Mouse (Mus musculus) mouse trophoblast stem cell (cell line): Measurements from ENCODE around the gene Snapc4.

Source experiments
- in situ Hi-C, 2 experiments: fragments of 300-500 bp; cut with MseI, MboI; formaldehyde crosslinking; loops; 2 replicates in 1 of 2; 3 replicates in 1 of 2; pipeline ENCODE4 v1.15.1; 2025

Snapc4 gene

DNA sequence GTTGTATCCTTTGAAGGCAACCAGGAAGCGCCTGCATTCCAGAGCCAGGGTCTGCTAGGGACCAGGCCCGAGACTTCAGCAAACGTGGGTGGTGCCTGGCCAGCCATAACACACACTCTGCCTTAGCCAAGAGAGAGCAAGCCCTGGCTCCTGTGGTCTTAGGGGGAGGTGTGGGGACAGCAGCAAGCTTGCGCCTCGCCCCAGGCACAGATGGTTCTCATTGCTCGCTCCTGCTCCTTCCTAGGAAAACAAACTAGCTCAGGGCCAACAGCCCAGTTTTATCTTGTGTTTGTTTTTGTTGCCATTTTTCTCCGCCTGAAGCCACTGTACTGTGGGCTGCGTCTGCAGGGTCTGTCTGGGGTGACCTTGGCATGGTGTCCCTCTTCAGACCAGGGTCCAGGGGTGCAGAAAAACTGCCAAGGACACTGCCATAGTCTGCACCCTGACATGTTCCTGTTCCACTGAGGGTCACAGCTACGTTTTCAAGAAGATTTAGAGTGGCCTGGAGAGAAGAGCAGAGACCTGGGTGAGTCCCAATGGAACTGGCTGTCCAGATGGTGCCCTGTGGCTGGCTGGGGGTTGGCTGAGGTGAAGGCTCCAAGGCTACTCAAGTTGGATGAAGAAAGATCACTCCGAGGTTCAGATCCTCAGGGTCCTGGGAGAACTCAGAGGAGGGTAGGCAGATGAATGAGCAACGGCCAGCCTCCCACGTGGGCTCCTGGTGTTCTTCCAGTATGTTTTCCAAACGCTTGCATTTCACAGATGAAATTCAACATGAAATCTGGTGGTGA lies 66.0 kb downstream of the Snapc4 start:
- in situ Hi-C loops, result no loop called here

DNA sequence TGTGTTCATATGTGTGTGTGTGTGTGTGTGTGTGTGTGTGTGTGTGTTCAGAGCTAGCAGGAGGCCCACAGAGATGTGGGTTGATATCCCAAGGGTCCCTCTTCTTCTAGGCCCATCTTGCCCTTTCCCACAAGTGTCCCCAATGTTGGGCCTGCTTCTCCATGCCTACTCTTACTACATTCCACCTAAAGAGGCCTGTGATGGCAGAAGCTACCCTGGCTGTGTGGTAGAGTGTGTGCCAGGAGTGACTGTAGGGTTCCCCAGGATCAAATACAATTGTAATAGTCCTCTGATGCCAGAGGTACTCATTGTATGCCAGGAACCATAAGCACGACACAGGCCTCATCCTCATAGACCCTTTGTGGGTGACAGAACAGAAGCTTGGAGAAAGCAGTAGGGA lies 67.1 kb downstream of the Snapc4 start:
- in situ Hi-C loops, result no loop called here

- in situ Hi-C loops, result no loop called here
Observed at GRCm38 (mm10) chr2:26312812-26313211, 67.6 kb downstream of the Snapc4 start.
